Mouse (Mus musculus): ENCODE measurements at regions not wholly inside any gene's neighbourhood (a gene's known extent, or its start where the extent isn't known, plus 50 kb on each side); places are given as distances from the start of the nearest gene placed in this dataset.

GRCm38 (mm10) chr17:89802148-89802547 lies 108.1 kb downstream of the Gm10184 start:
- WGBS = 88% methylated on average over 1 of the region's 1 CpGs
- Histone ChIP-seq H3K9me3 (replicated peaks) (no peaks in the 10 kb centered on the region), H3K4me2 (no peak overlapping the region)

GRCm38 (mm10) chr17:89777570-89777969 lies 132.7 kb downstream of the Gm10184 start:
- no peak overlapping the region for H3K27ac ChIP-seq

More at GRCm38 (mm10) chr17:89802148-89802547, 108.1 kb downstream of the Gm10184 start:
- Histone ChIP-seq H3K4me3 (replicated peaks) (no peak overlapping the region), H3K36me3 (no peaks in the 10 kb centered on the region), H3K9ac (no peak overlapping the region), H3K4me1 (no peaks in the 10 kb centered on the region), H3K27me3 (no peaks in the 10 kb centered on the region), H3K27ac (no peak overlapping the region)
- no peak for ATAC-seq (replicated peaks; ENCODE audit: low FRiP score)

GRCm38 (mm10) chr17:89766229-89766875 lies 143.9 kb downstream of the Gm10184 start:
- Histone ChIP-seq H3K36me3 (no peaks in the 10 kb centered on the region), H3K9me3 (replicated peaks) (no peaks in the 10 kb centered on the region), H3K4me2 (no peak overlapping the region), H3K27ac (no peak overlapping the region), H3K4me1 (no peaks in the 10 kb centered on the region), H3K9ac (no peak overlapping the region), H3K27me3 (no peaks in the 10 kb centered on the region), H3K4me3 (replicated peaks) (no peak overlapping the region)
- 0 out of 2 replicates have a peak, but pooled peaks have one; percentile 22 for ATAC-seq (replicated peaks; ENCODE audit: low FRiP score)
- 78% methylated on average over 1 of the region's 1 CpGs for WGBS

More at GRCm38 (mm10) chr17:89777570-89777969, 132.7 kb downstream of the Gm10184 start:
- H3K36me3 ChIP-seq = no peaks in the 10 kb centered on the region
- H3K4me3 ChIP-seq (replicated peaks) = no peak overlapping the region
- no peak overlapping the region for H3K4me2 ChIP-seq
- H3K9me3 ChIP-seq (replicated peaks) = no peaks in the 10 kb centered on the region
- no peak overlapping the region for H3K9ac ChIP-seq
- no peaks in the 10 kb centered on the region for H3K4me1 ChIP-seq
- WGBS = 80% methylated on average over 3 of the region's 3 CpGs
- no peaks in the 10 kb centered on the region for H3K27me3 ChIP-seq
- ATAC-seq (replicated peaks; ENCODE audit: low FRiP score) = no peak

GRCm38 (mm10) chr17:89737418-89737817 lies 172.8 kb downstream of the Gm10184 start:
- Histone ChIP-seq H3K4me1 (no peaks in the 10 kb centered on the region), H3K9ac (no peak overlapping the region), H3K4me2 (no peak overlapping the region), H3K27me3 (no peaks in the 10 kb centered on the region), H3K9me3 (replicated peaks) (no peaks in the 10 kb centered on the region), H3K4me3 (replicated peaks) (no peak overlapping the region), H3K27ac (no peak overlapping the region), H3K36me3 (no peaks in the 10 kb centered on the region)
- 89% methylated on average over 1 of the region's 1 CpGs for WGBS
- ATAC-seq (replicated peaks; ENCODE audit: low FRiP score) = no peak

GRCm38 (mm10) chr17:89725534-89725933 lies 184.7 kb downstream of the Gm10184 start:
- Histone ChIP-seq H3K4me3 (replicated peaks) (no peak overlapping the region), H3K9ac (no peak overlapping the region)
- 62% methylated on average over 3 of the region's 3 CpGs for WGBS

GRCm38 (mm10) chr17:89681798-89682197 lies 228.5 kb downstream of the Gm10184 start:
- Histone ChIP-seq H3K4me3 (replicated peaks) (no peak overlapping the region), H3K4me1 (no peaks in the 10 kb centered on the region), H3K27me3 (no peaks in the 10 kb centered on the region), H3K4me2 (no peak overlapping the region), H3K9ac (no peak overlapping the region), H3K9me3 (replicated peaks) (no peaks in the 10 kb centered on the region), H3K36me3 (no peaks in the 10 kb centered on the region), H3K27ac (no peak overlapping the region)
- ATAC-seq (replicated peaks; ENCODE audit: low FRiP score) = no peak
- WGBS = 69% methylated on average over 3 of the region's 3 CpGs

More at GRCm38 (mm10) chr17:89725534-89725933, 184.7 kb downstream of the Gm10184 start:
- H3K9me3 ChIP-seq (replicated peaks) = no peaks in the 10 kb centered on the region
- no peak overlapping the region for H3K27ac ChIP-seq
- no peaks in the 10 kb centered on the region for H3K27me3 ChIP-seq
- no peak for ATAC-seq (replicated peaks; ENCODE audit: low FRiP score)
- H3K4me2 ChIP-seq = no peak overlapping the region
- no peaks in the 10 kb centered on the region for H3K36me3 ChIP-seq
- H3K4me1 ChIP-seq = no peaks in the 10 kb centered on the region

- no peak overlapping the region for H3K4me2 ChIP-seq
- no peak overlapping the region for H3K27ac ChIP-seq
- H3K4me1 ChIP-seq = no peaks in the 10 kb centered on the region
- H3K9ac ChIP-seq = no peak overlapping the region
- no peaks in the 10 kb centered on the region for H3K27me3 ChIP-seq
- no peaks in the 10 kb centered on the region for H3K36me3 ChIP-seq
- no peak for ATAC-seq (replicated peaks; ENCODE audit: low FRiP score)
- WGBS = 59% methylated on average over 4 of the region's 4 CpGs
- no peaks in the 10 kb centered on the region for H3K9me3 ChIP-seq (replicated peaks)
- H3K4me3 ChIP-seq (replicated peaks) = no peak overlapping the region
Measured at GRCm38 (mm10) chr17:89658326-89658725, 251.9 kb downstream of the Gm10184 start.

GRCm38 (mm10) chr17:89656211-89656610 lies 254.0 kb downstream of the Gm10184 start:
- 80% methylated on average over 4 of the region's 4 CpGs for WGBS
- Histone ChIP-seq H3K4me1 (no peaks in the 10 kb centered on the region), H3K4me3 (replicated peaks) (no peak overlapping the region), H3K27me3 (no peaks in the 10 kb centered on the region), H3K36me3 (no peaks in the 10 kb centered on the region), H3K9me3 (replicated peaks) (no peaks in the 10 kb centered on the region), H3K27ac (no peak overlapping the region), H3K4me2 (no peak overlapping the region), H3K9ac (no peak overlapping the region)
- ATAC-seq (replicated peaks; ENCODE audit: low FRiP score) = no peak

GRCm38 (mm10) chr17:89654089-89654813 lies 256.0 kb downstream of the Gm10184 start:
- Histone ChIP-seq H3K27me3 (no peaks in the 10 kb centered on the region), H3K4me1 (no peaks in the 10 kb centered on the region), H3K36me3 (no peaks in the 10 kb centered on the region), H3K9ac (no peak overlapping the region), H3K4me3 (replicated peaks) (no peak overlapping the region), H3K4me2 (no peak overlapping the region), H3K27ac (no peak overlapping the region), H3K9me3 (replicated peaks) (no peaks in the 10 kb centered on the region)
- WGBS = 68% methylated on average over 5 of the region's 5 CpGs
- peak; percentile 69 for ATAC-seq (replicated peaks; ENCODE audit: low FRiP score)

- Histone ChIP-seq H3K9me3 (replicated peaks) (no peaks in the 10 kb centered on the region), H3K4me2 (no peak overlapping the region), H3K36me3 (no peaks in the 10 kb centered on the region), H3K4me1 (no peaks in the 10 kb centered on the region), H3K27me3 (no peaks in the 10 kb centered on the region), H3K9ac (no peak overlapping the region), H3K27ac (no peak overlapping the region), H3K4me3 (replicated peaks) (no peak overlapping the region)
- 71% methylated on average over 1 of the region's 1 CpGs for WGBS
- ATAC-seq (replicated peaks; ENCODE audit: low FRiP score) = no peak
Measured at GRCm38 (mm10) chr17:89646000-89646399, 264.2 kb downstream of the Gm10184 start.
